Mouse (Mus musculus): Measurements from ENCODE around the gene Mettl26. TPM values are rescaled to one million over a fixed set of nuclear protein-coding genes. Genes with fewer than 3 reads are reported as not detected.

Mettl26 gene
- polyA plus RNA-seq, 2 experiments: 52.0 to 62.9 TPM

DNA sequence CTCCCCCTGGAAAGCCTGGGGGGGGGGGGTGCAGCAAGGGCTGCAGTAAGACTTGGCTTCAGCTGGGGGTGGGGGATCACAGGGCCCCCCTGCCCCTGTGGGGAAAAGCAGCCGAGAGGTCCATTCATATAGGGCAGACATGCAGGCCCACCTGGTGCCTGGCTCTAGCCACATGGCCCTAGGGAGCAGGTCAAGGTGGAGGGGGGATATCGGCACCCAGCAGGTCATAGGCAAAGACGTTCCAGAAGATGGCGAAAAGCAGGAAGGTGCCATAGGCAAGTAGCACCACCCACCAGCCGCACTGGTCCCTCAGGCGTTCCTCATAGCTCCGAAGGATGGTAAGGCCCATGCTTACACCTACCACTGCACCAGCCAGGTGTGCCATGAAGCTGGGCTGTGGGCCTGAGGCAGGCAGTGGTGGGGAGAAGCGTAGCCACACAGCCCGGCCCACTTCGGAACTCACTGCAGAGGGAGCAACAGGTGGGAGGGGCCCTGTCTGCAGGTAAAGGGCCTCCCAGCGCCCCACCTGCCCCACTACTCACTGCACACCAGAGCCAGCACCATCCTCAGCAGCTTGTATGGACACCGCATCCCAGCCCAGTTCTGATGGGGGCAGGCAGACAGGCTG is 40.2 kb upstream of the Mettl26 start:
- Histone ChIP-seq H3K27me3 (ENCODE audit: control insufficient read depth, insufficient read depth, low read length) (no peaks in the 10 kb centered on the region), H3K4me1 (ENCODE audit: control insufficient read depth, insufficient read depth, low read length) (peaks cover 51% of the 10 kb centered on the region), H3K4me2 (replicated peaks; ENCODE audit: low read depth, low read length, severe bottlenecking) (peak overlapping the region; percentile 91), H3K4me3 (replicated peaks; ENCODE audit: low read length) (peak overlapping the region; percentile 85), H3K9ac (ENCODE audit: low read depth, low read length, severe bottlenecking) (peak overlapping the region; percentile 77; the same call in 1 of the 2 replicates), H3K9me3 (ENCODE audit: control insufficient read depth, low read length) (no peaks in the 10 kb centered on the region), H3K36me3 (ENCODE audit: control insufficient read depth, insufficient read depth, low read length) (peaks cover 49% of the 10 kb centered on the region), H3K27ac (replicated peaks; ENCODE audit: low read depth, low read length) (no peak overlapping the region)
- TF ChIP-seq POLR2A (IDR thresholded peaks at IDR 0.05; ENCODE audit: borderline replicate concordance, extremely low read depth, insufficient read depth, insufficient read length): no peak
- DNase-seq (ENCODE audit: low spot score) (no peak), ATAC-seq (ENCODE audit: low FRiP score, low read depth) (no peak)
- WGBS: 83% methylated on average over 12 of the region's 12 CpGs

DNA sequence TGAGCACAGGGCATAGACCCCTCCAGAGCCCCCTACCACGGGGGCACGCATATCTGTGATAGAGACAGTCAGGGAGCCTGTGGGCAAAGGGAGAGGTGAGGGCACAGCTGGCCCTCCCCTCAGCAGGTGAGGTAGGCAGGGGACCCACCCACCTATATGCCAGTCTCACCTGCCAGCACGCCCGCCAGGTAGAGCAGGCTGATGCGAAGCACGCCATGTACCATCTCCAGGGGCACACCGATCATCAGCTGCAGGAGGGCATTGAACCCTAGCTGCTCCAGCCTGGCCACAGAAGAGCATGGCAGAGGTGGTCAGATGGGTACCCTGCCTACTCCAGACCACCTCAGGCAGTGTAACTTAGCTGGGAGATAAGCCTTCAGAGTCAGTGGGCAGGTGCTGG is 39.6 kb upstream of the Mettl26 start:
- Histone ChIP-seq H3K4me1 (ENCODE audit: control insufficient read depth, insufficient read depth, low read length) (peaks cover 47% of the 10 kb centered on the region), H3K4me3 (replicated peaks; ENCODE audit: low read length) (no peak overlapping the region), H3K27ac (replicated peaks; ENCODE audit: low read depth, low read length) (no peak overlapping the region), H3K4me2 (replicated peaks; ENCODE audit: low read depth, low read length, severe bottlenecking) (no peak overlapping the region), H3K36me3 (ENCODE audit: control insufficient read depth, insufficient read depth, low read length) (peaks cover 49% of the 10 kb centered on the region), H3K27me3 (ENCODE audit: control insufficient read depth, insufficient read depth, low read length) (no peaks in the 10 kb centered on the region), H3K9ac (ENCODE audit: low read depth, low read length, severe bottlenecking) (no peak overlapping the region), H3K9me3 (ENCODE audit: control insufficient read depth, low read length) (no peaks in the 10 kb centered on the region)
- no peak for ATAC-seq (ENCODE audit: low FRiP score, low read depth)
- WGBS: 87% methylated on average over 7 of the region's 7 CpGs
- no peak for DNase-seq (ENCODE audit: low spot score)
- no peak for TF ChIP-seq POLR2A (IDR thresholded peaks at IDR 0.05; ENCODE audit: borderline replicate concordance, extremely low read depth, insufficient read depth, insufficient read length)

DNA sequence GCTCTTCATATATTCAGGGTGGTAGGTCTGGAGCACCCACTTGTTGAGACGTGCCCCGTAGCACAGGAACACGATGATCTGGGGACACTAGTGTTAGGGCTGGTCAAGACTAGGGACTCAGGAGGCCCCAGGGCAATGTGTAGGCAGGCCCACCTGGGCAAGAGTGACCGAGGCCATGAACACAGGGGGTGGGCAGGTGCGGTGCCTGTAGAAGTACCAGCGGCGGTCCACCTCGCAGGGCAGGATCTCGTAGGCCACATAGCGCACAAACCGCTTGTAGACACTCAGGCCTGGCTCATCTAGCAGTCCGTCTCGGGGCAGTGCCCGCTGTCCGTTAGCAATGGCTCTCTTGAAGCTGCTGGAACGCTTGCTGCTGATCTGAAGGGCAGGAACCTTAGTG is 39.1 kb upstream of the Mettl26 start:
- TF ChIP-seq POLR2A (IDR thresholded peaks at IDR 0.05; ENCODE audit: borderline replicate concordance, extremely low read depth, insufficient read depth, insufficient read length): no peak
- H3K9me3 ChIP-seq (ENCODE audit: control insufficient read depth, low read length): no peaks in the 10 kb centered on the region
- peaks cover 47% of the 10 kb centered on the region for H3K4me1 ChIP-seq (ENCODE audit: control insufficient read depth, insufficient read depth, low read length)
- no peak overlapping the region for H3K9ac ChIP-seq (ENCODE audit: low read depth, low read length, severe bottlenecking)
- no peaks in the 10 kb centered on the region for H3K27me3 ChIP-seq (ENCODE audit: control insufficient read depth, insufficient read depth, low read length)
- no peak for DNase-seq (ENCODE audit: low spot score)
- H3K4me2 ChIP-seq (replicated peaks; ENCODE audit: low read depth, low read length, severe bottlenecking): no peak overlapping the region
- H3K27ac ChIP-seq (replicated peaks; ENCODE audit: low read depth, low read length): no peak overlapping the region
- 88% methylated on average over 16 of the region's 16 CpGs for WGBS
- no peak overlapping the region for H3K4me3 ChIP-seq (replicated peaks; ENCODE audit: low read length)
- H3K36me3 ChIP-seq (ENCODE audit: control insufficient read depth, insufficient read depth, low read length): peaks cover 49% of the 10 kb centered on the region
- no peak for ATAC-seq (ENCODE audit: low FRiP score, low read depth)

DNA sequence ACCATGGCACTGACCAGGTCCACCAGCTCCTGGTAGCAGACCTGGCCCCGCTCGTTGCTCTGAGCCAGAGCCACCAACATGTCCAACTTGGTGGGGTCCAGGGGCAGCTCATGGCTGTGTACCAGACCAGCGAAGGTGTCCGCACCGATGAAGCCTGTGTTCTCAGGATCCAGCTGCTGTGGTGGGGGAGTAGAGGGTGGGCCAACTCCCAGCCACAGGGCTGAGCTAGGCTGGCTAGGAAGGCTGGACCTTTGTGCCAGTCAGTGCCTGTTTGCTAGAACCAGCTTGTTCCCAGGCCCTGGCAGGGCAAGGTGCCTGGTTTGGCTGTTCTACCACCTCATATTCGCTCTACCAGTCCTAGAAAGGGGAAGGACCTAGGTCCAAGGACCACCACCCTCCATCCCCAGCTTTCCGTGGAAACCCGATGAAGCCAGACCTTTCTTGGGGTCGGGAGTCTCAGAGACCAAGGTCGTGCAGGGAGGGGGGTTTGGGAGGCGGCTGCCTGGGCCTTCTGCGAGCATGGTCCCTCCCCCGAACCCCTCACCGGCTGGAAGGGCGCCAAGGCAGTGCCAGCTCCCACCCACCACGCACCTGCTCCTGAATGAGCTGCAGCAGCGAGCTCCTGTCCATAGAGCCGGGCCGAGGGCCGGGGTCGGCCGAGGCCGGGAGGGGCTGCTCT is 38.3 kb upstream of the Mettl26 start:
- H3K4me3 ChIP-seq (replicated peaks; ENCODE audit: low read length): peak overlapping the region; percentile 34
- no peak overlapping the region for H3K27ac ChIP-seq (replicated peaks; ENCODE audit: low read depth, low read length)
- H3K9ac ChIP-seq (ENCODE audit: low read depth, low read length, severe bottlenecking): peak overlapping the region; percentile 53
- peak overlapping the region; percentile 75 for H3K4me2 ChIP-seq (replicated peaks; ENCODE audit: low read depth, low read length, severe bottlenecking)
- H3K4me1 ChIP-seq (ENCODE audit: control insufficient read depth, insufficient read depth, low read length): peaks cover 40% of the 10 kb centered on the region
- TF ChIP-seq POLR2A (IDR thresholded peaks at IDR 0.05; ENCODE audit: borderline replicate concordance, extremely low read depth, insufficient read depth, insufficient read length): no peak
- H3K9me3 ChIP-seq (ENCODE audit: control insufficient read depth, low read length): no peaks in the 10 kb centered on the region
- H3K36me3 ChIP-seq (ENCODE audit: control insufficient read depth, insufficient read depth, low read length): peaks cover 49% of the 10 kb centered on the region
- 37% methylated on average over 14 of the region's 23 CpGs for WGBS
- no peaks in the 10 kb centered on the region for H3K27me3 ChIP-seq (ENCODE audit: control insufficient read depth, insufficient read depth, low read length)
- DNase-seq (ENCODE audit: low spot score) (no peak), ATAC-seq (ENCODE audit: low FRiP score, low read depth) (no peak)

DNA sequence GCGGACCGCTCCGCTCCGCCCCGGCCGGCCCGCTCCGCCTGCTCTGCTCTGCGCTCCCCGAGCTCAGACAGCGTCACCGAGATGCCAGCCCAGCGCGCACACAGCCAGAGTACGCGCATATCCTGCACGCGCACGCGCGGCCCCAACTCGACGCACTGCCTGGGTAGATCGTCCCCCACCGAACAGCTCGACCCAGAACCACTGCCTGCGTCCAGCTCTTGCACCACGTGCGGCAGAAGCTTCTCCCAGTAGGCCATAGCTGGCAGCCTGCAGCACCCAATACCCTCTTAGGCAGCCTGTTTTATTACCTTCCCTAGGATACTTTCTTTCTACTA is 37.8 kb upstream of the Mettl26 start, which contains the start of gene Rhbdl1:
Rhbdl1 (minus strand) TSS at position 220 of the 335 bp plus-strand sequence.
- 0% methylated on average over 6 of the region's 29 CpGs for WGBS
- H3K36me3 ChIP-seq (ENCODE audit: control insufficient read depth, insufficient read depth, low read length): peaks cover 51% of the 10 kb centered on the region
- DNase-seq (ENCODE audit: low spot score): no peak
- H3K27ac ChIP-seq (replicated peaks; ENCODE audit: low read depth, low read length): no peak within 1 kb of the TSS; the same call in 1 of the 2 replicates
- H3K4me1 ChIP-seq (ENCODE audit: control insufficient read depth, insufficient read depth, low read length): peaks cover 35% of the 10 kb centered on the region
- peak; percentile 6 for ATAC-seq (ENCODE audit: low FRiP score, low read depth)
- peak within 1 kb of the TSS; percentile 53 for H3K9ac ChIP-seq (ENCODE audit: low read depth, low read length, severe bottlenecking)
- H3K27me3 ChIP-seq (ENCODE audit: control insufficient read depth, insufficient read depth, low read length): no peaks in the 10 kb centered on the region
- peak within 1 kb of the TSS; percentile 75 for H3K4me2 ChIP-seq (replicated peaks; ENCODE audit: low read depth, low read length, severe bottlenecking)
- no peak for TF ChIP-seq POLR2A (IDR thresholded peaks at IDR 0.05; ENCODE audit: borderline replicate concordance, extremely low read depth, insufficient read depth, insufficient read length)
- H3K9me3 ChIP-seq (ENCODE audit: control insufficient read depth, low read length): no peaks in the 10 kb centered on the region
- peak within 1 kb of the TSS; percentile 34 for H3K4me3 ChIP-seq (replicated peaks; ENCODE audit: low read length)

Data from limb, embryonic 14.5 days (tissue).